Mouse (Mus musculus) liver, embryonic 14.5 days (tissue): ENCODE measurements at regions not wholly inside any gene's neighbourhood (a gene's known extent, or its start where the extent isn't known, plus 50 kb on each side); places are given as distances from the start of the nearest gene placed in this dataset.

Source experiments
- CTCF ChIP-seq: IDR thresholded peaks from 2 replicates; pipeline ENCODE4 v1.5.1; 2016; ENCODE audit warnings: antibody characterized with exemption, low read depth, control low read depth
- EP300 ChIP-seq: IDR thresholded peaks from 2 replicates; pipeline ENCODE4 v1.6.1; 2016; ENCODE audit warnings: antibody characterized with exemption, low read depth

DNA sequence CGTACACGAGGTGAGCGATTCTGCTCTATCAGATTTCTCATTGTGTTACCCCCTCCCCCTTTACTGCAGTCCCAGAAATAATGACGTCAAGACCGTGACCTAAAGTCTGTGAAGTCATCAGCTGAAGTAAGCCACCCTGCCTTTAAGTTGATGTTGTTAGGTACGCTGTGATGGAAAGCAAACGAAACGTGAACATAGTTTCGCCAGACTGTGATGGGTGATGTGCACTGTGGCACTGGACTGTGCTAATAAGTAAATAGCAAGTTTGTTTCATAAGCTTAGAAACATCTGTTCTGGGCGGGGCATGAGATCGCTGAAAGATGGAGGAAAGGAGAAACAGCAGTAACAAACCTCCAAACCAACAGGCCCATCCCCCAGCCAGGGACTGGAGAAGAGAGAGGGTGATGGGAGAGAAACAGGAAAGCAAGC is 64.0 kb upstream of the Rap1b start:
- no peak for TF ChIP-seq CTCF
- no peak for TF ChIP-seq EP300
